Mouse (Mus musculus) E14TG2a.4 (cell line): ENCODE data around the gene Zc3h12b.

Experiments
- H3K27me3 ChIP-seq: 2 replicates; pipeline ENCODE4 v1.6.1; 2014; ENCODE audit warnings: low read length, control low read depth; ENCODE audit not compliant: insufficient read depth
- H3K36me3 ChIP-seq: 2 replicates; pipeline ENCODE4 v1.6.1; 2014; ENCODE audit warnings: low read length, control low read depth; ENCODE audit not compliant: insufficient read depth
- H3K4me1 ChIP-seq: replicated peaks from 2 replicates; pipeline ENCODE4 v1.6.1; 2014; ENCODE audit warnings: low read depth, low read length, control low read depth
- H3K4me3 ChIP-seq: replicated peaks from 2 replicates; pipeline ENCODE4 v1.5.1; 2014; ENCODE audit warnings: mild to moderate bottlenecking, low read length
- H3K9me3 ChIP-seq: 2 replicates; pipeline ENCODE4 v1.6.1; 2014; ENCODE audit warnings: low read length, control low read depth
- CTCF ChIP-seq: conservative IDR thresholded peaks from 2 replicates; pipeline ENCODE4 v1.5.1; 2014; ENCODE audit warnings: low read length
- NANOG ChIP-seq: IDR thresholded peaks from 2 replicates; pipeline ENCODE4 v1.6.1; 2014; ENCODE audit warnings: borderline replicate concordance, low read length, mixed read lengths
- POU5F1 ChIP-seq: IDR thresholded peaks from 2 replicates; pipeline ENCODE4 v1.6.1; 2014; ENCODE audit warnings: low read length, borderline replicate concordance

The Zc3h12b gene

GRCm38 (mm10) chrX:95711227-95712111 lies at the start of gene Zc3h12b:
Gene Zc3h12b (plus strand): TSS chrX:95711678.
- Histone ChIP-seq H3K36me3 (no peaks in the 10 kb centered on the region), H3K4me1 (no peaks in the 10 kb centered on the region), H3K4me3 (peak within 1 kb of the TSS; percentile 73), H3K9me3 (no peaks in the 10 kb centered on the region), H3K27me3 (no peaks in the 10 kb centered on the region)
- TF ChIP-seq CTCF = 0 out of 2 replicates have a peak, but pooled peaks have one; percentile 3
- no peak for TF ChIP-seq POU5F1
- no peak for TF ChIP-seq NANOG

- H3K4me1 ChIP-seq = no peaks in the 10 kb centered on the region
- H3K36me3 ChIP-seq = no peaks in the 10 kb centered on the region
- TF ChIP-seq CTCF = no peak
- no peak for TF ChIP-seq POU5F1
- H3K27me3 ChIP-seq = no peaks in the 10 kb centered on the region
- no peaks in the 10 kb centered on the region for H3K9me3 ChIP-seq
- no peak overlapping the region for H3K4me3 ChIP-seq
Measured at GRCm38 (mm10) chrX:95682206-95682605, 29.3 kb upstream of the Zc3h12b start.

GRCm38 (mm10) chrX:95687119-95687518 lies 24.4 kb upstream of the Zc3h12b start:
- TF ChIP-seq CTCF = no peak
- TF ChIP-seq NANOG = no peak
- no peak for TF ChIP-seq POU5F1

DNA sequence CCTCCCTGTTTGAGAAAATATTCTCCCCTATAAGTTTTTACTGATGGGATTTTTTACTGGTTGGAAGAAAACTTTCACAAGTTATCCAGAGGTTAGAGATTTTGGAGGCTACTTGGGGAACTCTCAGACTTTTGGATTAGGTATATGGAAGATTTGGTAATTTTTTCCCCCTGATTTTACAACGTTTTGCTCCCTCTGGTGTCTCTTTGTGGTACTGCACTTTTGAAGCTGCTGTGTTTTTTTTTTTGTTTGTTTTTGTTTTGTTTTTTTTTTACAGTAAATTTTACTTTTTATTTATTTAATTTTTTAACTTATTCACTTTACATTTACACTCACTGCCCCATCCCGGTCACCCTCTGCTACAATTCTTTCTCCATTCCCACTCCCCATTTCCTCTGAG lies 26.8 kb downstream of the Zc3h12b start:
- Histone ChIP-seq H3K4me3 (no peak overlapping the region), H3K9me3 (no peaks in the 10 kb centered on the region)
- TF ChIP-seq NANOG (no peak), CTCF (peak; percentile 29), POU5F1 (no peak)

More at GRCm38 (mm10) chrX:95687119-95687518, 24.4 kb upstream of the Zc3h12b start:
- H3K27me3 ChIP-seq = no peaks in the 10 kb centered on the region
- no peak overlapping the region for H3K4me3 ChIP-seq
- no peaks in the 10 kb centered on the region for H3K36me3 ChIP-seq
- no peaks in the 10 kb centered on the region for H3K4me1 ChIP-seq
- no peaks in the 10 kb centered on the region for H3K9me3 ChIP-seq

GRCm38 (mm10) chrX:95795881-95796280 lies 84.4 kb downstream of the Zc3h12b start:
- TF ChIP-seq POU5F1 = no peak
- Histone ChIP-seq H3K36me3 (no peaks in the 10 kb centered on the region), H3K4me1 (no peaks in the 10 kb centered on the region), H3K27me3 (no peaks in the 10 kb centered on the region), H3K9me3 (no peaks in the 10 kb centered on the region), H3K4me3 (no peak overlapping the region)

More for the DNA sequence above, 26.8 kb downstream of the Zc3h12b start:
- Histone ChIP-seq H3K36me3 (no peaks in the 10 kb centered on the region), H3K4me1 (no peaks in the 10 kb centered on the region), H3K27me3 (no peaks in the 10 kb centered on the region)

GRCm38 (mm10) chrX:95801790-95802189 lies 90.3 kb downstream of the Zc3h12b start:
- no peaks in the 10 kb centered on the region for H3K36me3 ChIP-seq
- H3K4me1 ChIP-seq = no peaks in the 10 kb centered on the region
- H3K27me3 ChIP-seq = no peaks in the 10 kb centered on the region
- no peaks in the 10 kb centered on the region for H3K9me3 ChIP-seq
- TF ChIP-seq CTCF (no peak), POU5F1 (no peak), NANOG (no peak)
- H3K4me3 ChIP-seq = no peak overlapping the region

- TF ChIP-seq CTCF (no peak), NANOG (no peak), POU5F1 (no peak)
- Histone ChIP-seq H3K4me3 (no peak overlapping the region), H3K36me3 (no peaks in the 10 kb centered on the region), H3K27me3 (no peaks in the 10 kb centered on the region), H3K9me3 (no peaks in the 10 kb centered on the region; the same call in 1 of the 2 replicates), H3K4me1 (no peaks in the 10 kb centered on the region)
Measured at GRCm38 (mm10) chrX:95852806-95853205, 141.3 kb downstream of the Zc3h12b start.

- TF ChIP-seq POU5F1 = no peak
- TF ChIP-seq NANOG = no peak
- no peak for TF ChIP-seq CTCF
- H3K9me3 ChIP-seq = no peaks in the 10 kb centered on the region
- no peaks in the 10 kb centered on the region for H3K27me3 ChIP-seq
- H3K4me3 ChIP-seq = no peak overlapping the region
- peaks cover 29% of the 10 kb centered on the region for H3K4me1 ChIP-seq
- no peaks in the 10 kb centered on the region for H3K36me3 ChIP-seq
Measured at GRCm38 (mm10) chrX:95881111-95881510, 169.6 kb downstream of the Zc3h12b start.
